Mouse (Mus musculus) left cerebral cortex, adult 2 months (tissue): ENCODE measurements at regions not wholly inside any gene's neighbourhood (a gene's known extent, or its start where the extent isn't known, plus 50 kb on each side); places are given as distances from the start of the nearest gene placed in this dataset.
"Not testable (repeated sequence)": the region's sequence is repeated elsewhere in the genome, so short reads cannot be mapped to it uniquely, and the experiment has no call there.

Experiments used
- DNase-seq, 2 experiments: peaks; one replicate each; pipeline ENCODE4 v3.0.0; 2021 to 2022; ENCODE audit warnings: low spot score in 2 of 2, mixed read lengths in 1 of 2; ENCODE audit errors: extremely low spot score in 1 of 2
- H3K27ac ChIP-seq: fragments of 200-600 bp; 2 replicates; pipeline ENCODE4 v1.8.1; 2022
- H3K4me3 ChIP-seq: fragments of 200-600 bp; 2 replicates; pipeline ENCODE4 v1.8.1; 2022
- CTCF ChIP-seq: fragments of 200-600 bp; IDR thresholded peaks from 2 replicates; pipeline ENCODE4 v1.8.1; 2022; ENCODE audit warnings: antibody characterized with exemption, mild to moderate bottlenecking, moderate library complexity
- intact Hi-C: fragments of 180-260 bp; cut with DNase I; formaldehyde crosslinking; loops from one replicate; pipeline ENCODE4 v1.15.1; 2025

- intact Hi-C loops, DNase-seq, H3K27ac ChIP-seq, H3K4me3 ChIP-seq: not testable (repeated sequence)
These were observed 98.1 kb upstream of the Pwp1 start for GRCm38 (mm10) chr10:85731163-85731562.

DNA sequence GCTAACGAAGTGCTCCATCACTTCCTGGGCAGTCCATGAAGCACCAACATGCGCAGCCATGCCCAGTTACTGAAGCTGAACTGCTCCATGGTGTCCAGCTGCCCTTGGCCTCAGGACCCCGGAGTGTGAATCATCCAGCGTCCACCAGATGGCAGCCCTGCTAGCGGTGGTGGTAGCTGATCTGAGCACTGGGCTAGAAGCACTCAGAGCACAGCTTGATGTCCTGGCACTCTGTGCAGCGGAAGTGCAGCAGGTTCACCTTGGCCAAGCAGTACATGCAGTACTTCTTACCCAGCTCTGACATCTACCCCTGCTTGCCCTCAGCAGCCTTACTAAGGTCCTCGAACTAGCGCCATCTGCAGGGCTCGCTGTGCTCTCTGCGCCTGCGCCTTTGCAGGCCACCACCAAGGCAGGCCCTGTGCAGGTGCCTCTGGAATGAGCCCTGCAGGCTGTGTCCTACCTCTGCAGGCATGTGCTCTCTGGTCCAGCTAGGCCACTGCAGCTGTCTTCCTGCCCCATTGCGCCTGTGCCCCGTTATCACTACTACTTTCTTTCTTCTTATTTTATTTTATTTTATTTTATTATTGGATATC is 97.4 kb upstream of the Pwp1 start:
- H3K4me3 ChIP-seq, DNase-seq, H3K27ac ChIP-seq, intact Hi-C loops: not testable (repeated sequence)
- peak; percentile 18 for TF ChIP-seq CTCF

DNA sequence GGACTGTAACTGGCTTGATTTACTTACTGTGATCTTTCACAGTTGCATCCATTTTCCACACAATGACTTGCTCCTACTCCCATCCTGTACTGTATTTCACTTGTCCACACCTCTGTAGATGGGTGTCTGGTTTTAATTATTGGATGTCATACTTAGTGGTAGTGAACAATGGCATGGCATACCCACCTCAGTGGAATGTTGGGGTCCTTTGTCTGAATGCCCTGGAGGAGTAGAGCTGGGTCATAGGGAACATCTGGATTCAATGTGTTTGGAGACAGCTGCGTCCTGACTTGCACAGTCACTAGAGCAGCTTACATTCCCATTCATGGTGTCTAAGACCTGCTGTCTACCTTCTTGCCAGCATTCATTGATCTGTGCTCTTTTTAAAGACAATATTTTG is 91.5 kb upstream of the Pwp1 start:
- TF ChIP-seq CTCF: no peak
- no peak for DNase-seq
- intact Hi-C loops: no loop called here

DNA sequence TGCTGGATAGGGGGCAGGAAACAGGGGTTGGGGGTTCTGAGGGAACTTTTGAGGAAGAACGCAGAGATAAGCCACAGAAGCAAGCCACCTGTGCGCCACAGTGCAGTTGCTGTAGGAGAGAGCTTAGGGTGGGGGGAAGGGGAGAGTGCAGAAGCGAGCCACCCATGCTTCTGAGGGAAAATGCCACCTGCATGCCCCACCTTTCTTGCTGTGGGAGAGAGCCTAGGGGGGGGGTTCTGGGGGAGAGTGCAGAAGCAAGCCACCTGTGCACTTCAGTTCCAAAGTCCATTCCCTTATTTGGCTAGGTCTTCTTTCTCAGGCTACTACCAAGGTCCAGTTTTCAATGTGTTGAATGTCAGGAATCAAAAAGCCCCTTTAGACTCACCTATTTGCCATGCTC is 90.3 kb upstream of the Pwp1 start:
- intact Hi-C loops: no loop called here
- no peak for TF ChIP-seq CTCF
- no peak for DNase-seq
- Histone ChIP-seq H3K4me3 (no peak overlapping the region), H3K27ac (no peak overlapping the region)

More for the DNA sequence above, 91.5 kb upstream of the Pwp1 start:
- H3K27ac ChIP-seq: no peak overlapping the region
- H3K4me3 ChIP-seq: no peak overlapping the region

DNA sequence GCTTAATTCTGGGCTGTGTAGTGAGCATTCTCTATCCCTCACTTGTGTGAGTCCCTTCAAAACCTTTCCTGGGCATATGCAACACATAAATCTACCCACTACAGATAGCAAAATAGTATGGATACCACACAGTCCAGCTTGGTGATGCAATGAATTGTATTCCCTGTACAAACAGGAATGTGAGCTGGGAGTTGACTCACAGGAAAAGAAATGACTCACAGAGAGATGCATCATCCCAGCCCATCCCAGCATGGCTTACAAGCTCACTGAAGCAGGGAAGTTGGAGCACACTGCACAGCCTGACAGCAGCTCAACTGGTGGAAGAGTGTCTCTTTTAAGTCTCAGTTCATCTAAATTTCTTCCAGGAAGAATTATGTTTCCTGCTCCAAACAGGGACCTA is 89.7 kb upstream of the Pwp1 start:
- peak; percentile 13 to 17 for DNase-seq
- H3K4me3 ChIP-seq, intact Hi-C loops, H3K27ac ChIP-seq: not testable (repeated sequence)

GRCm38 (mm10) chr10:85741972-85742371 is 87.3 kb upstream of the Pwp1 start:
- Histone ChIP-seq H3K4me3 (no peak overlapping the region), H3K27ac (no peak overlapping the region)
- DNase-seq: no peak
- no peak; the same call in 1 of the 2 replicates for TF ChIP-seq CTCF
- intact Hi-C loops: no loop called here

DNA sequence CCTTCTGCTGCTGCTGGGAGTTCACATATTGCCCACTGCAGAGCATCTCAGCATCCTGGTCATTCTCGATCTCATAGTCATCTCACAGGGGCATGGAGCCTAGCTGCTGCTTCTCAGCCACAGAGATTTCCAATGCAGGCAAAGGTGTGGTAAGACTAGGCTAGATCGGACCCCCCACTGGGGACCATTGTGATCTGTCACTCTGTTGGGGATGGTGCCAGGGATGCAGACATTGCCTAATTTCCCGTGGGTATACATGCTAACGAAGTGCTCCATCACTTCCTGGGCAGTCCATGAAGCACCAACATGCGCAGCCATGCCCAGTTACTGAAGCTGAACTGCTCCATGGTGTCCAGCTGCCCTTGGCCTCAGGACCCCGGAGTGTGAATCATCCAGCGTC is 83.9 kb upstream of the Pwp1 start:
- intact Hi-C loops: not testable (repeated sequence)

GRCm38 (mm10) chr10:85745818-85746217 is 83.5 kb upstream of the Pwp1 start:
- intact Hi-C loops, H3K27ac ChIP-seq, DNase-seq, H3K4me3 ChIP-seq: not testable (repeated sequence)

More for the DNA sequence above, 83.9 kb upstream of the Pwp1 start:
- not testable (repeated sequence) for H3K27ac ChIP-seq, DNase-seq, H3K4me3 ChIP-seq

DNA sequence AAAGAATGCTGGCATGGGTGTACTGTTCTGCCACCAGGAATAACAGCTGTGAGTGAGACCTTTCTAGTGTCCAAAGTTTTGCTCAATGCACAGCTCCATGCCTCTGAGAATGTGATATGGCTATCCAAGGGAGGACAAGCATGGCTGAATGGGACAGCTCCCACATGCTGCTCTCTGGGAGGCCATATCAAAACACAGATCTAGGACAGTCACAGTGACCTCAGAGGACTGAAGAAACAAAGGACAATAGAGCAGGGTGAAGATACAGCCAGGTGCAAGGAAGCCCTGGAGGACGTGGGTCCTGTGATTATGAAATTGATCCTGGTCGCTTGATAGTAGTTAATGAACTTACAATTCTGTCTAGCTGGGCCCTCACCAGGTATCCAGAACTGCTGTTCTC is 79.7 kb upstream of the Pwp1 start:
- DNase-seq, intact Hi-C loops, H3K27ac ChIP-seq, H3K4me3 ChIP-seq: not testable (repeated sequence)

DNA sequence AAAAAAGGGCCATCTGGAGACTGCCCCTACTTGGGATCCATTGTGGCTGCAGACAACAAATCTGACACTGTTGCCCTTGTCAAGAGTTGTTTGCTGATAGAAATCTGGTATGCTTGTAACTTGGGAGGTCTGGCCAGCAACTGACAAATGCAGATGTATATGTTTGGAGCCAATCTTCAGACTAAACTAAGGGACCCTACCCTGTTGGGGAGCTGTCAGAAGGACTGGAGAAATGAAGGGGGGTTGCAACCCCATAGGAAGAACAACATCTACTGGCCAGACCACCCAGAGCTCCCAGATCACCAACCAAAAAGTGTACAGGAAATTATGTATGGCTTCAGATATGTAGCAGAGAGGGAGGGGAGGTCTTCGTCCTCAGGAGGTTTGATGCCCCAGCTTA is 54.3 kb upstream of the Pwp1 start:
- no peak overlapping the region for H3K27ac ChIP-seq
- intact Hi-C loops: no loop called here
- DNase-seq: no peak
- no peak for TF ChIP-seq CTCF
- H3K4me3 ChIP-seq: no peak overlapping the region
